Mouse (Mus musculus): ENCODE results near the gene Prl8a9. TPM values are rescaled to one million over a fixed set of nuclear protein-coding genes. Genes with fewer than 3 reads are reported as not detected.

Gene Prl8a9
- total RNA-seq (2014; rRNA removed), result not detected in 2 replicates
- polyA plus RNA-seq (2015; fragmentation: Nextera tagmentation; extraction: Ambion mirVana), result not detected in 2 replicates

GRCm38 (mm10) chr13:27564506-27564905 is at the start of gene Prl8a9:
Gene Prl8a9 (minus strand): TSS chr13:27564606.
- WGBS, result 84% methylated on average over 2 of the region's 2 CpGs
- Histone ChIP-seq H3K4me3 (ENCODE audit: low read length) (no peak within 1 kb of the TSS), H3K9ac (replicated peaks; ENCODE audit: low read length) (no peak within 1 kb of the TSS), H3K9me3 (ENCODE audit: low read length) (no peaks in the 10 kb centered on the region), H3K27me3 (ENCODE audit: insufficient read depth, low read length) (no peaks in the 10 kb centered on the region), H3K27ac (no peak within 1 kb of the TSS), H3K4me2 (ENCODE audit: low read depth, low read length) (no peak within 1 kb of the TSS), H3K36me3 (ENCODE audit: insufficient read depth, low read length) (no peaks in the 10 kb centered on the region), H3K4me1 (ENCODE audit: insufficient read depth, low read length) (no peaks in the 10 kb centered on the region)
- no peak for TF ChIP-seq CTCF (IDR thresholded peaks at IDR 0.05; ENCODE audit: low read depth)
- DNase-seq (ENCODE audit: low spot score) (no peak), ATAC-seq (no peak)

- no peak within 1 kb of the TSS for H3K4me3 ChIP-seq (ENCODE audit: low read length)
- WGBS, result 82% methylated on average over 4 of the region's 4 CpGs
- no peaks in the 10 kb centered on the region for H3K36me3 ChIP-seq (ENCODE audit: insufficient read depth, low read length)
- H3K4me2 ChIP-seq (ENCODE audit: low read depth, low read length), result no peak within 1 kb of the TSS
- H3K27me3 ChIP-seq (ENCODE audit: insufficient read depth, low read length), result no peaks in the 10 kb centered on the region
- no peak for ATAC-seq
- H3K27ac ChIP-seq, result no peak within 1 kb of the TSS
- H3K9ac ChIP-seq (replicated peaks; ENCODE audit: low read length), result no peak within 1 kb of the TSS
- no peaks in the 10 kb centered on the region for H3K4me1 ChIP-seq (ENCODE audit: insufficient read depth, low read length)
- no peaks in the 10 kb centered on the region for H3K9me3 ChIP-seq (ENCODE audit: low read length)
- DNase-seq (ENCODE audit: low spot score), result no peak
- TF ChIP-seq CTCF (IDR thresholded peaks at IDR 0.05; ENCODE audit: low read depth), result no peak
Observed at GRCm38 (mm10) chr13:27610482-27610881, 46.1 kb upstream of the Prl8a9 start, which contains the start of gene Prl7b1. Gene Prl7b1 (minus strand): TSS chr13:27610582.

DNA sequence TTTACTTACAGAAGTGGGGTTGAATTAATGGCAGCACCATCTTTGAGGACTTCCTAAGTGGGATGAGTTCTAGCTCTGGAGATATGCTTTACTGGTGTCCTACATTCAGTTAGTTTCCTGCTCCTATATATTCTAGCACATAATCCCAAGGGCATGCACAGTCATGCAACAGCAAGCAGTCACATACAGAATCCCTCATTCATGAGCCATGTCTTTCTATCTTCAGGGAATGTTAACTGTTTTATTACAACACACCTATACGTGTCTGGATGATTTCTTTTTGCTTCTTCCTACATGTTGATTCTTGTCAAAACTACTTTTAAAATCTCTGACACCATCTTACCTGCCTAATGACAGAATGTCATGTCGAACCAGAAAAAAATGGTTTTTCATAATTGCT is 17.7 kb upstream of the Prl8a9 start, which contains the start of gene Prl8a1:
Gene Prl8a1, minus strand, starts transcription at position 101 of the 400 bp plus-strand sequence.
- ATAC-seq, result no peak
- H3K36me3 ChIP-seq (ENCODE audit: insufficient read depth, low read length), result no peaks in the 10 kb centered on the region
- 88% methylated on average over 2 of the region's 2 CpGs for WGBS

DNA sequence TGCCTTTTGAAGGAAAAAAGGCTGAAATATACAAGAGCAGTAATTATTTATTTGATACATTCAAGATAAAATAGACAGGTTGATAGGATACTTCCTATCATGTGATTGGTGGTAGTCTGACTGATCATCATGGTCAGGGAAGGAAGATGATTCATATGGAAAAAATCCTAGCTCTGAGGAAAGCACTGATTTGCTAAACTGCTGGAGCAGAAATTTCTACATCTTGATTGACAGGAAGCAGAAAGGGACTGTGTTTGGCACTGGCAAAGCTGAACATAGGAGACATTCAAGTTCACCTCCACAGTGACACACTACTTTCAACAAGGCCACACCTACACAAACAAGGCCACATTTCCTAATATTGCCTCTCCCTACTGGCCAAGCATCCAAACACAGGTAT is 11.1 kb downstream of the Prl8a9 start:
- no peak for TF ChIP-seq CTCF (IDR thresholded peaks at IDR 0.05; ENCODE audit: low read depth)
- H3K27ac ChIP-seq, result no peak overlapping the region
- ATAC-seq (no peak), DNase-seq (ENCODE audit: low spot score) (no peak)
- no peak overlapping the region for H3K4me2 ChIP-seq (ENCODE audit: low read depth, low read length)
- no peaks in the 10 kb centered on the region for H3K27me3 ChIP-seq (ENCODE audit: insufficient read depth, low read length)
- H3K9ac ChIP-seq (replicated peaks; ENCODE audit: low read length), result no peak overlapping the region
- no peaks in the 10 kb centered on the region for H3K4me1 ChIP-seq (ENCODE audit: insufficient read depth, low read length)
- no peaks in the 10 kb centered on the region for H3K9me3 ChIP-seq (ENCODE audit: low read length)
- H3K4me3 ChIP-seq (ENCODE audit: low read length), result no peak overlapping the region
- H3K36me3 ChIP-seq (ENCODE audit: insufficient read depth, low read length), result no peaks in the 10 kb centered on the region

More for the DNA sequence above, 17.7 kb upstream of the Prl8a9 start, which contains the start of gene Prl8a1:
- TF ChIP-seq CTCF (IDR thresholded peaks at IDR 0.05; ENCODE audit: low read depth), result no peak
- no peaks in the 10 kb centered on the region for H3K9me3 ChIP-seq (ENCODE audit: low read length)
- no peak within 1 kb of the TSS for H3K27ac ChIP-seq
- H3K4me3 ChIP-seq (ENCODE audit: low read length), result no peak within 1 kb of the TSS
- H3K4me1 ChIP-seq (ENCODE audit: insufficient read depth, low read length), result no peaks in the 10 kb centered on the region
- H3K4me2 ChIP-seq (ENCODE audit: low read depth, low read length), result no peak within 1 kb of the TSS
- H3K9ac ChIP-seq (replicated peaks; ENCODE audit: low read length), result no peak within 1 kb of the TSS
- H3K27me3 ChIP-seq (ENCODE audit: insufficient read depth, low read length), result no peaks in the 10 kb centered on the region
- no peak for DNase-seq (ENCODE audit: low spot score)

DNA sequence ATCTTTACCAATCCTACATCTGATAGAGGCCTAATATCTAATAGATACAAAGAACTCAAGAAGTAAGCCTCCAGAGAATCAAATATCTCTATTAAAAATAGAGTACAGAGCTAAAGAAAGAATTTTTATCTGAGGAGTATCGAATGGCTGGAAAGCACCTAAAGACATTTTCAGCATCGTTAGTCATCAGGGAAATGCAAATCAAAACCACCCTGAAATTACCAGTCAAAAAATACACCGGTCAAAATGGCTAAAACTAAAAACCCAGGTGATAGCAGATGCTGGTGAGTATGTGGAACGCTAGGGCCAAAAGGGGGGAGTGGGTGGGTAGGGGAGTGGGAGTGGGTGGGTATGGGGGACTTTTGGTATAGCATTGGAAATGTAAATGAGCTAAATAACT is 41.2 kb downstream of the Prl8a9 start:
- no peak for TF ChIP-seq CTCF (IDR thresholded peaks at IDR 0.05; ENCODE audit: low read depth)
- H3K4me3 ChIP-seq (ENCODE audit: low read length), result no peak overlapping the region
- no peaks in the 10 kb centered on the region for H3K9me3 ChIP-seq (ENCODE audit: low read length)
- DNase-seq (ENCODE audit: low spot score), result no peak
- no peak overlapping the region for H3K9ac ChIP-seq (replicated peaks; ENCODE audit: low read length)
- 82% methylated on average over 4 of the region's 4 CpGs for WGBS
- no peak for ATAC-seq
- H3K4me2 ChIP-seq (ENCODE audit: low read depth, low read length), result no peak overlapping the region
- H3K36me3 ChIP-seq (ENCODE audit: insufficient read depth, low read length), result no peaks in the 10 kb centered on the region
- H3K4me1 ChIP-seq (ENCODE audit: insufficient read depth, low read length), result no peaks in the 10 kb centered on the region
- H3K27ac ChIP-seq, result no peak overlapping the region
- H3K27me3 ChIP-seq (ENCODE audit: insufficient read depth, low read length), result no peaks in the 10 kb centered on the region

DNA sequence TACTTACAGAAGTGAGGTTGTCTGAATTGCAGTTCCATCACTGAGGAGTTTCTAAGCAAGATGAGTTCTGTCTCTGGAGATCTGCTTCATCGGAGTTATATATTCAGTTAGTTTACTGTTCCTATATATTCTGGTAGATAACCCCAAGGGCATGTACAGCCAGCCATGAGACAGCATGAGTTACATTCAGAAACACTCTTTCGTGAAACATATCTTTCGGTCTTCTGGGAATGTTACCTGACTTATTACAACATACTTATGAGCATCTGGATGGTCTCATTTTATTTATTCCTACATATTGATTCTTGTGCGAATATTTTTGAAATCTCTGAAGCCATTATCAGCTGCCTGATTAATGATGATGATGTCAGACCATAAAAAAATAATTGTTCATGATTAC is 51.3 kb downstream of the Prl8a9 start, which contains the start of gene Prl8a8:
Gene Prl8a8, minus strand, starts transcription at position 101 of the 400 bp plus-strand sequence.
- DNase-seq (ENCODE audit: low spot score) (no peak), ATAC-seq (no peak)
- Histone ChIP-seq H3K27ac (no peak within 1 kb of the TSS), H3K27me3 (ENCODE audit: insufficient read depth, low read length) (no peaks in the 10 kb centered on the region), H3K4me2 (ENCODE audit: low read depth, low read length) (no peak within 1 kb of the TSS), H3K9ac (replicated peaks; ENCODE audit: low read length) (no peak within 1 kb of the TSS), H3K4me3 (ENCODE audit: low read length) (no peak within 1 kb of the TSS), H3K9me3 (ENCODE audit: low read length) (no peaks in the 10 kb centered on the region), H3K36me3 (ENCODE audit: insufficient read depth, low read length) (no peaks in the 10 kb centered on the region), H3K4me1 (ENCODE audit: insufficient read depth, low read length) (no peaks in the 10 kb centered on the region)
- TF ChIP-seq CTCF (IDR thresholded peaks at IDR 0.05; ENCODE audit: low read depth), result no peak
- WGBS, result 92% methylated on average over 4 of the region's 4 CpGs

Other genes starting within 250 kb of the Prl8a9 start
- not detected in 2 replicates for gene Prl8a2, start 218.9 kb downstream of the Prl8a9 start, total RNA-seq (2014; rRNA removed)
- not detected in 2 replicates for gene Prl8a2, start 218.9 kb downstream of the Prl8a9 start, polyA plus RNA-seq (2015; fragmentation: Nextera tagmentation; extraction: Ambion mirVana)
- not detected in 2 replicates for gene Prl2b1, start 173.8 kb downstream of the Prl8a9 start, total RNA-seq (2014; rRNA removed)
- gene Prl2b1, start 173.8 kb downstream of the Prl8a9 start, polyA plus RNA-seq (2015; fragmentation: Nextera tagmentation; extraction: Ambion mirVana), result not detected in 2 replicates
- not detected in 2 replicates for gene Prl8a6, start 125.9 kb downstream of the Prl8a9 start, total RNA-seq (2014; rRNA removed)
- gene Prl8a6, start 125.9 kb downstream of the Prl8a9 start, polyA plus RNA-seq (2015; fragmentation: Nextera tagmentation; extraction: Ambion mirVana), result not detected in 2 replicates
- gene Prl8a8, start 51.4 kb downstream of the Prl8a9 start, total RNA-seq (2014; rRNA removed), result not detected in 2 replicates
- gene Prl8a8, start 51.4 kb downstream of the Prl8a9 start, polyA plus RNA-seq (2015; fragmentation: Nextera tagmentation; extraction: Ambion mirVana), result not detected in 2 replicates
- not detected in 2 replicates for gene Prl8a1, start 17.6 kb upstream of the Prl8a9 start, total RNA-seq (2014; rRNA removed)
- gene Prl8a1, start 17.6 kb upstream of the Prl8a9 start, polyA plus RNA-seq (2015; fragmentation: Nextera tagmentation; extraction: Ambion mirVana), result not detected in 2 replicates
- not detected in 2 replicates for gene Prl7b1, start 46.0 kb upstream of the Prl8a9 start, total RNA-seq (2014; rRNA removed)
- not detected in 2 replicates for gene Prl7b1, start 46.0 kb upstream of the Prl8a9 start, polyA plus RNA-seq (2015; fragmentation: Nextera tagmentation; extraction: Ambion mirVana)
- gene Prl7a1, start 77.9 kb upstream of the Prl8a9 start, total RNA-seq (2014; rRNA removed), result not detected in 2 replicates
- gene Prl7a1, start 77.9 kb upstream of the Prl8a9 start, polyA plus RNA-seq (2015; fragmentation: Nextera tagmentation; extraction: Ambion mirVana), result not detected in 2 replicates
- gene Prl7a2, start 103.4 kb upstream of the Prl8a9 start, total RNA-seq (2014; rRNA removed), result not detected in 2 replicates
- not detected in 2 replicates for gene Prl7a2, start 103.4 kb upstream of the Prl8a9 start, polyA plus RNA-seq (2015; fragmentation: Nextera tagmentation; extraction: Ambion mirVana)
- gene Prl7d1, start 152.1 kb upstream of the Prl8a9 start, total RNA-seq (2014; rRNA removed), result not detected in 2 replicates
- gene Prl7d1, start 152.1 kb upstream of the Prl8a9 start, polyA plus RNA-seq (2015; fragmentation: Nextera tagmentation; extraction: Ambion mirVana), result not detected in 2 replicates
- gene Prl7c1, start 216.2 kb upstream of the Prl8a9 start, total RNA-seq (2014; rRNA removed), result not detected in 2 replicates
- gene Prl7c1, start 216.2 kb upstream of the Prl8a9 start, polyA plus RNA-seq (2015; fragmentation: Nextera tagmentation; extraction: Ambion mirVana), result not detected in 2 replicates
- not detected in 2 replicates for gene Prl2a1, start 237.0 kb upstream of the Prl8a9 start, total RNA-seq (2014; rRNA removed)
- gene Prl2a1, start 237.0 kb upstream of the Prl8a9 start, polyA plus RNA-seq (2015; fragmentation: Nextera tagmentation; extraction: Ambion mirVana), result not detected in 2 replicates

Measured in hindbrain, postnatal 0 days (tissue).